Mouse (Mus musculus): ENCODE measurements around the gene Parg.

DNA sequence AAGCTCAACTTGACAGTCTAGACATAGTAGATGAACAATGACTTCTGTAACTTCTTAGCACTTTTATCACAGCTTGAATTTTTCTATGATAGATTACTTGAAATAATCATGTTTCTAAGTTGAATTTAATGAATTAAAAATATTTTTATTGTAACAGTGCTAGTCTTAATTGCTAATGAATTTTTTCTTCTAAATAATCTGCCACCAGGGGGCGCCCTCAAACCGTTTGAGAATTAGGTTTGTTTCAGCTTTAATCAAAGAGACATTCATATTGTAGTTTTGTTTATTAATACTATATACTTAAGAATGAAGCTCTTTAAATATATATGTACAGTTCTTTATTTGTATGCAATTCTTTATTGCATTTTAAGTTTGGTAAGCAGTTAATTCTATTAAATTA, 27.2 kb downstream of the Parg start:
- TF ChIP-seq POLR2A (IDR thresholded peaks at IDR 0.05; ENCODE audit: borderline replicate concordance, insufficient read depth, low read length) = no peak
- TF ChIP-seq CTCF (IDR thresholded peaks at IDR 0.05; ENCODE audit: borderline replicate concordance, insufficient read depth, low read depth, low read length) = peak; percentile 27; the same call in 1 of the 2 replicates
